Mouse (Mus musculus) lung, postnatal 0 days (tissue): ENCODE data around the gene Prtg. TPM values are rescaled to one million over a fixed set of nuclear protein-coding genes. Genes with fewer than 3 reads are reported as not detected.

ENCODE experiments used
- ATAC-seq: fragments of 200-750 bp; cut with Nextera tagmentation; 2 replicates; pipeline ENCODE4 v1.8.0; 2017; ENCODE audit warnings: moderate library complexity
- DNase-seq: peaks from one replicate; pipeline ENCODE4 v3.0.0-alpha.2; 2016; ENCODE audit warnings: low spot score
- H3K27ac ChIP-seq: fragments of 300-500 bp; sonication (generic); 2 replicates; pipeline ENCODE4 v1.5.1; 2014; ENCODE audit warnings: antibody characterized with exemption, mild to moderate bottlenecking, low read length, mixed read lengths
- H3K27me3 ChIP-seq: fragments of 300-500 bp; sonication (generic); replicated peaks from 2 replicates; pipeline ENCODE4 v1.6.1; 2014; ENCODE audit warnings: low read length, mixed read lengths; ENCODE audit not compliant: insufficient read depth
- H3K36me3 ChIP-seq: fragments of 300-500 bp; sonication (generic); 2 replicates; pipeline ENCODE4 v1.6.1; 2014; ENCODE audit warnings: low read length, mixed read lengths; ENCODE audit not compliant: insufficient read depth
- H3K4me1 ChIP-seq: fragments of 300-500 bp; sonication (generic); 2 replicates; pipeline ENCODE4 v1.6.1; 2014; ENCODE audit warnings: antibody characterized with exemption, low read depth, low read length, mixed read lengths; ENCODE audit not compliant: insufficient read depth
- H3K4me2 ChIP-seq: fragments of 300-500 bp; sonication (generic); replicated peaks from 2 replicates; pipeline ENCODE4 v1.6.1; 2014; ENCODE audit warnings: low read depth, mild to moderate bottlenecking, low read length, moderate library complexity, mixed read lengths
- H3K4me3 ChIP-seq: fragments of 300-500 bp; sonication (generic); 2 replicates; pipeline ENCODE4 v1.5.1; 2014; ENCODE audit warnings: low read depth, low read length
- H3K9ac ChIP-seq: fragments of 300-500 bp; sonication (generic); replicated peaks from 2 replicates; pipeline ENCODE4 v1.6.1; 2014; ENCODE audit warnings: low read depth, mild to moderate bottlenecking
- H3K9me3 ChIP-seq: fragments of 300-500 bp; sonication (generic); 2 replicates; pipeline ENCODE4 v1.6.1; 2016; ENCODE audit warnings: low read length, mixed read lengths
- CTCF ChIP-seq: IDR thresholded peaks from 2 replicates; pipeline ENCODE4 v1.5.1; 2016; ENCODE audit warnings: antibody characterized with exemption, mild to moderate bottlenecking
- EP300 ChIP-seq: IDR thresholded peaks from 2 replicates; pipeline ENCODE4 v1.6.1; 2016; ENCODE audit warnings: antibody characterized with exemption, mild to moderate bottlenecking, control low read depth
- WGBS: fragments of 180-500 bp; shearing (Covaris S2); extraction: QIAGEN DNeasy Blood & Tissue Kit; methylation state at CpG from one replicate; pipeline ENCODE4 v1.1.7; 2014; 5-methylcytosine and 5-hydroxymethylcytosine counted together
- polyA plus RNA-seq: library from polyadenylated mRNA; unstranded; fragments of >200 nt; fragmentation: Nextera tagmentation; extraction: Ambion mirVana; gene quantifications from 2 replicates; pipeline ENCODE4 v1.2.1, GENCODE M21; 2015

Gene Prtg
- polyA plus RNA-seq, 1 experiment from 2014 or later, result 0.04 TPM

GRCm38 (mm10) chr9:72862955-72863354 is 56.3 kb downstream of the Prtg start:
- Histone ChIP-seq H3K27ac (no peak overlapping the region), H3K27me3 (no peaks in the 10 kb centered on the region), H3K4me1 (no peaks in the 10 kb centered on the region), H3K4me2 (no peak overlapping the region), H3K9me3 (no peaks in the 10 kb centered on the region), H3K4me3 (no peak overlapping the region), H3K36me3 (no peaks in the 10 kb centered on the region), H3K9ac (no peak overlapping the region)
- 87% methylated on average over 4 of the region's 4 CpGs for WGBS
- no peak for TF ChIP-seq EP300
- TF ChIP-seq CTCF, result no peak
- no peak for ATAC-seq
- DNase-seq, result no peak

GRCm38 (mm10) chr9:72863773-72864172 is 57.1 kb downstream of the Prtg start:
- DNase-seq, result no peak
- 45% methylated on average over 5 of the region's 5 CpGs for WGBS

GRCm38 (mm10) chr9:72867434-72867833 is 60.8 kb downstream of the Prtg start:
- WGBS, result 84% methylated on average over 6 of the region's 6 CpGs

More at GRCm38 (mm10) chr9:72863773-72864172, 57.1 kb downstream of the Prtg start:
- TF ChIP-seq EP300 (no peak), CTCF (no peak)
- Histone ChIP-seq H3K4me3 (no peak overlapping the region), H3K36me3 (no peaks in the 10 kb centered on the region), H3K27me3 (no peaks in the 10 kb centered on the region), H3K9ac (no peak overlapping the region), H3K4me1 (no peaks in the 10 kb centered on the region), H3K9me3 (no peaks in the 10 kb centered on the region), H3K27ac (no peak overlapping the region), H3K4me2 (no peak overlapping the region)
- ATAC-seq, result no peak

GRCm38 (mm10) chr9:72868774-72869173 is 62.1 kb downstream of the Prtg start:
- Histone ChIP-seq H3K36me3 (no peaks in the 10 kb centered on the region), H3K27me3 (no peaks in the 10 kb centered on the region), H3K4me2 (no peak overlapping the region), H3K9ac (no peak overlapping the region), H3K4me1 (no peaks in the 10 kb centered on the region), H3K4me3 (no peak overlapping the region), H3K27ac (no peak overlapping the region), H3K9me3 (no peaks in the 10 kb centered on the region)
- ATAC-seq (no peak), DNase-seq (no peak)
- no peak for TF ChIP-seq CTCF
- TF ChIP-seq EP300, result no peak
- 76% methylated on average over 2 of the region's 2 CpGs for WGBS

More at GRCm38 (mm10) chr9:72867434-72867833, 60.8 kb downstream of the Prtg start:
- H3K4me3 ChIP-seq, result no peak overlapping the region
- H3K4me1 ChIP-seq, result no peaks in the 10 kb centered on the region
- no peak overlapping the region for H3K4me2 ChIP-seq
- no peaks in the 10 kb centered on the region for H3K9me3 ChIP-seq
- DNase-seq, result no peak
- TF ChIP-seq CTCF, result no peak
- no peak for TF ChIP-seq EP300
- H3K9ac ChIP-seq, result no peak overlapping the region
- no peaks in the 10 kb centered on the region for H3K27me3 ChIP-seq
- H3K36me3 ChIP-seq, result no peaks in the 10 kb centered on the region
- ATAC-seq, result no peak
- no peak overlapping the region for H3K27ac ChIP-seq

GRCm38 (mm10) chr9:72871506-72872297 is 65.0 kb downstream of the Prtg start:
- 15% methylated on average over 13 of the region's 13 CpGs for WGBS
- Histone ChIP-seq H3K27ac (no peak overlapping the region), H3K27me3 (no peaks in the 10 kb centered on the region), H3K4me2 (peak overlapping the region; percentile 32), H3K9me3 (no peaks in the 10 kb centered on the region), H3K4me3 (no peak overlapping the region), H3K9ac (no peak overlapping the region), H3K4me1 (no peaks in the 10 kb centered on the region), H3K36me3 (no peaks in the 10 kb centered on the region)
- TF ChIP-seq CTCF (no peak), EP300 (no peak)
- DNase-seq, result no peak
- ATAC-seq, result no peak

- no peak for TF ChIP-seq CTCF
- no peak for TF ChIP-seq EP300
- no peak for ATAC-seq
- WGBS, result 25% methylated on average over 8 of the region's 8 CpGs
- no peak overlapping the region for H3K9ac ChIP-seq
- no peak overlapping the region for H3K4me3 ChIP-seq
- H3K9me3 ChIP-seq, result no peaks in the 10 kb centered on the region
- H3K27ac ChIP-seq, result no peak overlapping the region
- H3K4me1 ChIP-seq, result no peaks in the 10 kb centered on the region
- H3K4me2 ChIP-seq, result peak overlapping the region; percentile 32
- no peaks in the 10 kb centered on the region for H3K27me3 ChIP-seq
- DNase-seq, result no peak
- H3K36me3 ChIP-seq, result no peaks in the 10 kb centered on the region
Measured at GRCm38 (mm10) chr9:72872298-72873130, 65.8 kb downstream of the Prtg start.
